Mouse (Mus musculus) heart, adult 2 months (tissue): ENCODE data around the gene Pbsn.

Source experiments
- CTCF ChIP-seq: fragments of 200-600 bp; IDR thresholded peaks from 2 replicates; pipeline ENCODE4 v1.8.1; 2022; ENCODE audit warnings: antibody characterized with exemption, mild to moderate bottlenecking, moderate library complexity
- POLR2A ChIP-seq: fragments of 200-500 bp; IDR thresholded peaks from 2 replicates; pipeline ENCODE4 v1.6.1; 2011; ENCODE audit warnings: mild to moderate bottlenecking, low read depth, low read length, control low read depth; ENCODE audit not compliant: insufficient read depth

GRCm38 (mm10) chrX:77808602-77809001 lies 44.8 kb downstream of the Pbsn start:
- no peak for TF ChIP-seq POLR2A
- TF ChIP-seq CTCF: peak; percentile 83
